Mouse (Mus musculus) thymus, postnatal 14 days (tissue): ENCODE data around the gene Arid3a.

Source experiments
- DNase-seq: peaks from one replicate; pipeline ENCODE4 v3.0.0; 2021

The Arid3a gene

DNA sequence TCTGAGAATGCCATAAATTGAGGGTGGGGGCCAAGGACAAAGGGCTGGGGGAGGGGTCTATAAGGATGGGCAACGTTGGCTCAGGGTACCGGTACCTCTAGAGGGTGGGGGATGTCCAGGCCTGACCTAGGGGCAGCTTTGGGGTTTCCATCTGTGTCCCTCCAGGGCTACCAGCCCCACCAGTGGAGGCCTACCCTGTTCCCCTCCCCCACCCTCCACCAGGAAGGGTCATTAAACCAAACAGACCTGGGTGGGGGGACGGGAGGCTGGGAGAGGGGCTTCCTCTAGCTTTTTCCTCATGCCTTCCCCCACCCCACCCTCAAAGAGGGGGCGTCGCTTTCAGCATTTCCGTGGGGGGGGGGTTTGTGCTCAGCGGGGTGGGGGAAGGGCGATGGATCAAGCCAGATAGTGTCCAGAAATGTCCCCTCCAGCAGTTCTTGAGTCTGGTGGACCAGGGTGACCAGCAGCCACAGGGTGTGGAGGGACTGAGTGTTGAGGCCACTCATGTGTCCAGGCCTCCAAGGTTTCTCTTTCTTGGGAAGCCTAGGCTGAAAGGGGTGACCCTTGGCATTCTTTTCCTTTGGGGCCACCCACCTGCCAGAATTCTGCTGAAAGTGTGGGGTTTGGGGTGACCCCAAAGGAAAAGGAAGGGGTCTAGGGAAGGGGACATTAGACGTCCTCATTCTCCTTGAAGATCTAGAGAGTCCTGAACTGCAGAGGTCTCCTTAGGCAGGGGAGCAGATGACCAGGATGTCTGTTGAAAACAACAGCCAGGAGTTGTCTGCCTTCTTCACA, 2.3 kb downstream of the Arid3a start:
- DNase-seq, result no peak

DNA sequence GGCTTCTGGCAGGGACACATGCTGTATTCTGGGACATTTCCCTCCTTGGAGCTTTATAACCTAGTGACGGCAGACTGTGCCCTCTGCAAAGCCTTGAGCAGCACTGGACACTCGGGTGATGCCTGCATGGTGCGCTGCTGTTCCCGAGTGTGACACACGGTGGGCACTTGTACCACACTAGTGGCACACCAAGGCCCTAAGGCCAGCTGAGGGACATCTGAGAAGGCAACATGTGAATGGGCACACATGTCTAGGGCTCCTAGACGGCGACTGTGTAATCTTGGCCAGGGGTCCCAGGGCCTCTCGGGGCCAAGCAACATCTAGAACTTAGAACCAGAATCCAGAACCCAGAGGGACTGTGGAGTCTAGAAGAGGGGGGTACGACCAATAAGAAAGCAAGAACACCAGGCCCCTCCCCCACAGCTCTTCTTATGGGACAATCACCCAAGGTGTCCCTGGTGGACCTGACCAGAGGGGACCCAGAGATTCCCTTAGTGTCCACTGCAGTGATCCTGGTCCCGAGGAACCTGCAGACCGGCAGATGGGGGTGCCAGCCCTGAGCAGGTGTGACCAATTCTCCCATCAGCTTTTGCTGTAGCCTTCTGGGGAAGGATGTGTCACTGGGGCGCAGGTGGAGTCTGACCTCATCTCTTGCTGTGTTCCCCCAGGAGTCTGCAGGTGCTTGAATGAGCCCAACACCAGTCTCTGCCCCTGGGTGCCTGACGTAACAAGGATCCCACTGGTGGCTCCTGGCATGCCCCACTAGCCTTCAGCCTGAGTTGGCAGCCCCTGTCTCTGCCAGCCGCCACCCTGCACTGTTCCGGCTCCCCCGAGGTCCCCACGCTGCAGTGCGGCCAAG, 3.4 kb downstream of the Arid3a start:
- no peak for DNase-seq

DNA sequence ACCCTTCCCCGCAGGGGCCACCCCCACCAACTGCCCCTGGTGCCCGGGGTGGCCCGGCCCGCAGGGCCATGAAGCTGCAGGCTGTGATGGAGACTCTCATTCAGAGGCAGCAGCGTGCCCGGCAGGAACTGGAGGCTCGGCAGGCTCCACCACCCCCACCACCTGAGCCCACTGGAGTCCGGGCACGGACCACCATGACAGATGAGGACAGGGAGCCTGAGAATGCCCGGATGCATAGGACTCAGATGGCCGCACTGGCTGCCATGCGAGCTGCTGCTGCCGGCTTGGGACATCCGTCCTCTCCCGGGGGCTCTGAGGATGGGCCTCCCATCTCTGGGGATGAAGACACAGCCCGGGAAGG, 4.0 kb downstream of the Arid3a start:
- no peak for DNase-seq

DNA sequence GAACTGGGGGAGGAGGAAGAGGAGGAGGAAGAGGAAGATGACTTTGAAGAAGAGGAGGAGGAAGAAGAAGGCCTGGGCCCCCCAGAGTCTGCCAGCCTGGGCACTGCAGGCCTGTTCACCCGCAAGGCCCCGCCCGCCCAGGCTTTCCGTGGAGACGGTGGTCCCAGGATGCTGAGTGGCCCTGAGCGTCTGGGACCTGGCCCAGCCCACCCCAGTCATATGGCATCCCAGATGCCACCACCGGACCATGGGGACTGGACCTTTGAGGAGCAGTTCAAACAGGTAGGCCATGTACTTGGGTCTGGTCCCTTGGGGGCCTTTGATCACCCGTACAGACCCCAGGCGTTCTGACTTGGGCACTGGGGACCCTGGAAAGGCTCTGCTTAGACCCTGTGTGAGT, 5.0 kb downstream of the Arid3a start:
- DNase-seq, result no peak

DNA sequence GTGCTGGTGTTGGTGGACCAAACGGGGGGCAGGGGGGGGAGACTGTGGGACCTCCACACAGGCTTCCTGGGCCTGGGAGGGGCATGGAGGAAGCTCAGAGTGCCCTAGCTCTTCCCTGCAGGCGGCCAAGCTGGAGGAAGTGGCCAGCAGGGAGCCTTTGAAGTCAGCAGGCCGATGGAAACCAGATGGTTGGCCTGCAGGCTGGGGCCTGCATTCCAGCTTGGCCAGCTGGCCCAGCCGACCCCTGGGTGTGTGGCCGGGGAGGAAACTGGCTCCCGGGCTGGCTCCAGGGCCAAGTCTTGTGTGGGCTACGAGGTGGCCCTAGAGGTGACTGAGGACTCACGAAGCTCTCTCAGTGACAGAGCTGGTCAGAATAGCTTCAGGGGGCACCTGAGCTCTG, 5.9 kb downstream of the Arid3a start:
- DNase-seq, result no peak

DNA sequence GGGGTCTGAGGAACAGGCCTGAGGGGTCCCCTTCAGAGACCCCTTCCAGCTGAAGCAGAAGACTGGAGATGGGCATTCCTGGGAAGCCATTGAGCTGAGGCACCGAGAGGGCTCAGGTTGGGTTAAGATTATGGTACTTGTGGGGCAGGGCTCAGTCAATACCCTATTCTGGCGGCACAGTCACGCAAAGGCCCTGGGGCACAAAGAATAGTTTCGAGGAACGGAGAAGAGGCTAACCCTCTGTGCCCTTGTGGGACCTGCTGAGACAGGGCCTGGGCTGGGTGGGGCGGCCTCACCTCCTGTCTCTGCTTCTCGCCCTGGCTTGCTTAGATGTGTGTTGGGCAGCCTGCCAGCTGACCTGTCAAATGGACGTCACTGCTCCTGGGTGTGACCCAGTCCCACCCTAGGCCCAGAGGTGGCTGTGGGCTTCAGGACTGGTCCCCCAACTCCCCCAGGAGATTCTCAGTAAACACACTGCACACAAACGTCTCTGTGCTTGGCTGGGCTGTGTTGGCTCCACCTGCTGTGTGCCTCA, 6.4 kb downstream of the Arid3a start:
- no peak for DNase-seq

DNA sequence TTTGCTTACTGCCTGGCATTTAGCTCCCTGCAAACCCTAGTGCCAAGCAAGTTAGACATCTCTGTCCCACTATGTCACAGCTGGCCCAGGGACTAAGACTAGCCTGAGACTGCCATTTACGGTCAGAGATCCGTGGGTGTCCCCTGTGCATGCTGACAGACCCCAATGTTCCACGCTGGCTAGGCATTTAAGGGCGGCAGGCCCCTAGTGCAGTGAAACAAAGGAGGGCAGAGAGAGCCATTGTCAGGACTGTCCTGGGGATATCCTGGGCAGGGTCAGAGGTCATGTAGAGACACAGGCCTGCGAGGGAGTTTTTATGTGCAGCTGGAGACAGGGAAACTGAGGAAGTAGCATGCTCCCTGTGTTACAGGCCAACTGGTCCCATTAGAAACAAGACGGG, 7.0 kb downstream of the Arid3a start:
- DNase-seq, result no peak

DNA sequence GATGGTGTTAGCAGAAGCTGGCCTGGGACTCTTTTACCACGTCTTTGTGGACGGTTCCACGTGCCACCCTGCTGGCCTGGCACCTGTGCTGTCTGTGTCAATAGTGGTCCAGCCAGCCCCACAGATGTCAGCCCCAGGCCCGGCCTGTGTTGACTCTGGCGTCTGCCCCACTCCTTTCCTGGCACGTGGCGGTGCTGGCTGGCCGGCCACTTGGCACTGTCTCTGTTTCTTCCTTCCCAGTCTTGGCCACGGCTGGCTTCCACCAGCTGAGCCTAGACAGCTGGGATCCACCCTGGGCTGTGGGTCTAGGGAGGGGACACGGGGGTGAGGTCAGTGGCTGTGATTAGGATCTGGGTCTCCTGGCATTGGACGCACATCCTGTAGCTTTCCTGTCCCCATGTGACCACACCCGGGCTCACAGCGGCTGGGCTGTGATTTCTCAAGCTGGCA, 7.5 kb downstream of the Arid3a start:
- no peak for DNase-seq

DNA sequence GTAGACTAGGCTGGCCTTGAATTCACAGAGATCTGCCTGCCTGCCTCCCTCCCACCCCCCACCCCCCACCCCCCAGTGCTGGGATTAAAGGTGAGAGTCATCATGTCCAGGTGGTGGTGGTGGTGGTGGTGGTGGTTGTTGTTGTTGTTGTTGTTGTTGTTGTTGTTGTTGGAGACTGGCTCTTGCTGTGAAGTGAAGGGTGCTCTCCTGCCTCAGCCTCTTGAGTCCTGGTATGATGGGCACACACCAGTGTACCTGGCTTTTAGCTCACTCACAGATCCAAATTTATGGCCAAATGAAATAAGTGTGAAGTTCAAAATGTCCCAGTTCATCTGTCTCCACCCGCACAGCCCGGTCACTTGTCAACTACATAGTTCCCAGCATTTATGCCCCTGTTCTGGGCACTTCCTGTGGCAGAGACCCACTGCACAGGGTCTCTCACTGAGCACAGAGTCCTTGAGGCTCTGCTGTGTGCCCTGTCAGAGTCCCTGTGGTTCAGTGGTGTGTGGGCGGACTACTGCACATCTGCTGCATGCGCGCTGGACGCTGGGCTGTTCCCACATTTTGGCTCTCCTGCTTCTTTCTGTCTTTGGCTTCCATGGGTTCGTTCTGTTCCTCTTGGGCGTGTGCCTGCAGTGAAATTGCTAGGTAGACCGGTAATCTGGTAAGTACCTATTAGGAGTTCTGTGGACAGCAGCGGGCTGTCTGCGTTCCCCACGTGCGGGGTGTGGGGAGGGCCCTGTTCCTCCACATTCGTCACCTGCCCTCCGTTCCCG, 8.1 kb downstream of the Arid3a start:
- no peak for DNase-seq

DNA sequence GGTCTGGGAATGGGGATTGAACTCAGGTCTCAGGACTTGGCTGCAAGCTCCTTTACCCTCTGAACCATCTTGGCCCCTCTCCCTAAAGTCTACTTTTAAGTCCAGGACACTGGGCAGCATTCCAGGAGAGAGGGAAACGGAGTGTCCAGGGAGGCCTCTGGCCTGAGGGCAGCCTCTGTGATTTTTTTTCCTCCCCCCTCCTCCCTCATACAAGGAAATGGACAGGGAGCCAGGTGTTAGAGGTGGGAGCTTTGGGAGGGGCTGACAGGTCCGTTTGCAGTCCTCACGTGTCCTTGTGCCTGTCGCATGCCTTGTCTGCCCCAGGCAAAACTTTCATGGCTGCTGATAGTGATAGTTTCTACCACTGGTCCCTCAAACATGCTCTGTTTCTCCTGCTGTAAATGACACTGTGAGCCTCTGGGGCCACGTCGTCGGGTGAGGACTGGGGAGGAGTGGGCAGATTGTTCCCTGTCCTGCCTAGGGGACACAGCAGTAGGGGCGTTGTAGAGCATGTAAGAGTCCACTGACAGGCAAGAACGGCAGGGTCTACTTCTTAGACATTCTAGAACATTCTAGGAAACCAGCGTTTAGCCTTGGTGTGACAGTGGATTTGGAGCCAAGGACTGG, 9.6 kb downstream of the Arid3a start:
- DNase-seq, result no peak

DNA sequence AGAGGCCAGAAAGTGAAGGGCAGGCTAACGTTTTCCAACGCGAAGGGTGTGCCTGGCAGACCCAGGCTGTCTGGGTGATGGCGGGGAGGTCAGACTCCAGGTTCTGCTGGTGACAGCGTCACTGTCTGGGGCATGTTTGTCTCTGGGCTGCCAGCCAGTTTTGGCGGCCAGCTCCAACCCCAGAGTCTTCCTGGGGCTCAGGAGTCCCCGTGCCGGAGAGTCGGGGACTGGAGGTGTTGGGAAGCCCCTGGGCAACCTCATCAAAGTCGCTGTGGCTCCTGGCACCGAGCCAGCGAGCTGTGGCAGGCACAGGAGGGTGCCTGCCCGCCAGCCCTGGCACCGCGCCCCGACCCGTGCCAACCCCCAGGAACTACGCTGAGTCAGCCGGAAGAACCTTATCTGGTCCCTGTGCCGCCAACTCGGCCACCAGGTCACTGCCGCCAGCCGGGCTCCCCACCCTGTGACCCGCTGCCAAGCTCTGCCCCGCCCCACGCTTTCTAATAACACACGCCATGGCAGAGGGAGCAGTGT, 10.1 kb downstream of the Arid3a start:
- peak; percentile 64 for DNase-seq

DNA sequence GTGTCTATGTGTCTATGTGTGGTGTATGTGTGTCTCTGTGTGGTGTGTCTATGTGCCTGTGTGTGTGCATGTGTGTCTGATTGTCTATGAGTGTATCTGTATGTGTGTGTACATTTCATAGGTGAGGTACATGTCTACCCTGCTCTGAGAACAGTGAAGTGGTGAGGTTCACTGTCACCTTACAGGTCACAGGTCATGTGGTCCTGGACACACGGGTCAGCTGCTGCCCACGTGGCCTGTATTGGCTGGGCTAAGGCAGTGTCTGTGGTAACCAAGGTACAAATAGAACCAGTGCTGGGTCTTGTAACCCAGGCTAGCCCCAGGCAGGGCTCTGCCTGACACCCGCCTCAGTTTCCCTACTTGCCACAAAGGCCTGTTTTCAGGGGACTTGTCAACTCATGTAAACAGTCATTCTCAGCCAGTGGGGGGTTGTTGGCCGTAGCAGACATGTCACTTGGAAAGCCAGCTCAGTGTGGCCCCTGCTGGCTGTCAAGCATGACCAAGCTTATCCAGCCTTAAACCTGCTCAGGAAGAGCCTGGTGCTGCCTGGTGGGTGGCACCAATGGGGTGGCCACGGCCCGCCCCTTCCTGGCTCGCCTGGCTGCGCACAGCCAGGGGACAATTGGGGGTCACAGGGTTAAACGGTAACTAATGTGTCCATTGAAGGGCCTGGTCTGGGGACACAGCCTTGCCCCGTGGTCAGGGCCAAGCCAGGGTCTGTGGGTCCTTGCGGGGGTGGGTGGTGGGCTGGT, 11.1 kb downstream of the Arid3a start:
- DNase-seq, result no peak

DNA sequence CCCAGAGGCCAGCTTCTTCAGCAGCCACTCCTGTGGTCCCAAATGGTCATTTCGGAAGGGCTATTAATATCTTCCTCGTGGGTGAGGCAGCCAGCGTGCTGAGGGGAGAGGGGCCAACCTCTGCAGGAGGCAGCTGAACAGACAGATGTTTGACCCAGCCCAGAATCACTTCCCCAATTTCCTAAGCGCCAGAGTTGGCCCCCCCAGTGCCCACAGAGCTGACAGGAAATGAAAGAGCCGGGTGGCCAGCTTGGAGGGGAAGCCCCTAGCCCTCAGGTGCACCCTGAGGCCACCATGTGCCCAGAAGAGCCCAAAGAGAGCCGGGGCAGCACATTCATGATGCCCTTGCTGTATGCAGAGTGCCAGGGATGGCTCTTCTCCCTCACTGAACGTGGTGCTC, 13.9 kb downstream of the Arid3a start:
- DNase-seq, result no peak

DNA sequence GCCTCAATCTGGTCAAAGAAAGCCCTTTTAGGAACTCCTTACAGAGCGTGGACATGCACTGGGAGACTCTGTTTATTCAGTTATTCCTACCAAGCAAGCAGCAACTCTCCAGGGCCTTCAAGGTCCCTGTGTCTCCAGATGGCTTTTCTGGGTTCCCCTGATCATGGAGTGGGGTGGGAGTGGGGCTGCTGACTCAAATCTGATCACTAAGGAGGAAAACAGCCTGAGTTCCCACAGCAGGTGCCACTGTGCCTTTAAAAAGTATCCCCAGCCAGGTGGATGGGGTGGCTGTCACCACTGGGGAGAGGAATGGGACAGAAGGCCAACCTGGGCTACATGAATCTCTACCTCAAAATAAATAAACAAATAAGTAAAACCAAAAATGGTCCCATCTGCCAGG, 16.1 kb downstream of the Arid3a start:
- DNase-seq, result no peak

DNA sequence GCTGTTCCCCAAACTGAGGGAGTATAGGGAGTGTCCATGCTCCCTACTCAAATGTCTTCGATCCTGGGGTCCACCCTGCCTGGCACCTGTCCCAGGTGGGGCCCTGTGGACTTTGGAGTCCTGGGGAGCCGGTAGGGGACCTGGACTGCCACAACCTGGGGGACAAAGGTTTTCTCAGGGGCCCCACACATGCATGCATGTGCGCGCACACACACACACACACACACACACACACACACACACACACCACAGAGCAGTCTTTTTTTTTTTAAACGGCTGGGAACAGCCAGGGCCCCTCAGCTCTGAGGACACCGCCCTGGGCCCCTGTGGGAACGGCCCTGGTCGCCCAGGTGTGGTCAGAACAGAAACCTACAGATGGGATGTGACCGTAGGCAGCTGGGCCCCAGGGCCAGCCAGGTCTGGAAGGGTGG, 16.6 kb downstream of the Arid3a start:
- DNase-seq, result no peak

DNA sequence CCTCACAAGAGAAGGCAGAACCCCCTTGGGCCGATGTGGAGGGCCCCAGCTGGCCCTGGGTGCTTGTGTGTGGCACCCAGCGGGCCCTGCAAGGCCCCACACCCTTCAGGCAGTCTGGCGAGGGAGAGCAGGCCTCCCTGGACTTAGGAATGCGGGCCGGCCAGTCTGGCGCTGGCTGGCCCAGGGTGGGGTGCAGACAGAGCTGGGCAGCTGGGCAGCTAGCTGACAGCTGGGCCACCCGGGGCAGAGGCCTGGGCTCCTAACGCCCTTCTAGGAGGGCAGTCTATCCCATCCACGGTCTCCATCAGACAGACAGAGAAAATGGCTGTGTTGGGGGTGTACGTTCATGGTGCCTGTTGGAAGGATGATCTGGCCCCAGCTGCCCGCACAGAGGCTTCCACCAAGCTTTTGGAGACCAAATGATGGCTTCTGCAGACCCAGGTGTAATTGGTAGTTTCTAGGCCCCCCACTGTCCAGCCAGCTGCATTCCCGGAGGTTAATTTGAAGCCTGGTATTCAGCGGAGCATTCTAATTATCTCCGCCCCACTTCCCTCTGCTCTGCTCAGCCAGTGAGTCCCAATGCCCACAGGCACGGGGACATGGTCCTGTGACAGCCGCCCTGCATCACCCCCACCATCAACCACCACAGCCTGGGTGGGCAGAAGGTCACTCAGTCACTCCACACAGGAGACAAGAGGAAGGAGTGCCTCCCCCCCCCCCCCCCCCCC, 18.8 kb downstream of the Arid3a start:
- DNase-seq, result no peak

DNA sequence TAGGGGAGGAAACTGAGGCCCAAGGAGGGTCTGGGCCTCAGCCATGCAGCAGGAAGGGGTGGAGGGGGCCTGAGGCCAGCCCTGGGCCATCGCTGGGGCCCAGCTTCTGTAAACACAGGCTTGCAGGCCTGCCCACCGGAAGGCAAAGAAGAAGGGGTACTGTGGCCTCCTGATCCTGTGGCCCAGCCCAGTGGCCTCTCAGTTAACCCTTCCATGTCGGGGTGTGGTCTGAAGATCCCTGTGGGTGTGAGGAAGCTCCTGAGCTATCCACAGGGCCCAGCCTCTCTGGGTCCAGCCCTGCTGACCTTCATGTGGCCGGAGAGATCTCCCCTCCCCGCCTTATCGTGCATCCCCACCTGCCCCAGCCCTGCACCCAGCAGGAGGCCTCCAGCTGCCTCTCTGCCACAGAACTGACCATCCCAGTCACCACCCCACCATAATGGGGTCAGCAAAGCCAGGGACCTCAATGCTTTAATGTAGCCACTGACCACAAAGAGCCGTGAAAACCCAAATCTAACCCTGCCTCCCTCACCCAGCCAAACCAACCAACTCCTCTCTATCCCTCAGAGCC, 20.0 kb downstream of the Arid3a start:
- no peak for DNase-seq

DNA sequence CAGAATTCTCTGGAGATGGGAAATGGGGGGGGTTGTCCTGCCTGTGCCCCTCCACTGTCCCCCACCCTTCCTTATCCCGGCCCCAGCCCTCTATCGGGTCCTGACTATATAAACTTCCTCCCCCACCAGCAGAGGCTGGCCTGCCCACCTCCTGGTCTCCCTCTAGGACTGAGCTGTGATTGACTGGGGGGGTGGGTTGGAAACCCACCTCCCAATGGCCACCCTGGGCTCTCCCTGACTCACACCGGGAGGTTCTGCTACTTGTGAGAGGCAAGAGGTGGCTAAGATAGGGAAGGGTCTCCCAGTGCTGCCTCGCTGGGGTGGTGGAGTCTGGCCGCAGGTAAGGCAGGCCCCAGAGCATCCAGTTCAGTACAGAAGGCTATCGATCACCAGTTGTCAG, 20.7 kb downstream of the Arid3a start:
- no peak for DNase-seq

DNA sequence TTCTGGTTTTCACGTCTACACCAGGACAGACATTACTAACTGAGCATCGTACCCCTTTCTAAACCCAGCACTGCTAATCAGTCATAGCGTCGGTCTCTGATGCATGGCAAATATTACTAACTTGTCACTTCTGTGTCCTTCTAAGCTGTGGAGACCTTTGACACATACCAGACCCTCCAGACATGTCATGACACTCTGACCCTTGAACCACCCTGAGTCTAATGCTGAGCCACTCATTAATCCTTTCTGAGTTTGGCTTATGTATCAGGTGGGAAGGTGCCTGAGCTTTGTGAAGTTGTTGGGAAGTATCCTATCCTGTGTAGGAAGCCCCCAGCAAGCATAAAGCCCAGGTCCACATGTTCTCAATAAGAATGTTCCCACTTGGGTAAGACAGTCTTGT, 23.0 kb downstream of the Arid3a start:
- no peak for DNase-seq

DNA sequence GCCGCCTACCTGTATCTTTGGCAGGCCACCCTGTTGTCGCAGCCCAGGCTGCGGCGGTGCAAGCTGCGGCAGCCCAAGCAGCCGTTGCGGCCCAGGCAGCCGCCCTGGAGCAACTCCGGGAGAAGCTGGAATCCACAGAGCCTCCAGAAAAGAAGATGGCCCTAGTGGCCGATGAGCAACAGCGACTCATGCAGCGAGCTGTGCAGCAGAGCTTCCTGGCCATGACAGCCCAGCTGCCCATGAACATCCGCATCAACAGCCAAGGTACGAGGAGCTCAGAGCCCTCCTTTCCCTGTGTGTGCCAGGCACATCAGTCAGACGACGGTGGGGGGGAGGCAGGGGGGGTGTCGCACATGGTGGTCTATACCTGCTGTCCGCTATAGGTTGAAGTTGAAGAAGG, 23.8 kb downstream of the Arid3a start:
- no peak for DNase-seq

DNA sequence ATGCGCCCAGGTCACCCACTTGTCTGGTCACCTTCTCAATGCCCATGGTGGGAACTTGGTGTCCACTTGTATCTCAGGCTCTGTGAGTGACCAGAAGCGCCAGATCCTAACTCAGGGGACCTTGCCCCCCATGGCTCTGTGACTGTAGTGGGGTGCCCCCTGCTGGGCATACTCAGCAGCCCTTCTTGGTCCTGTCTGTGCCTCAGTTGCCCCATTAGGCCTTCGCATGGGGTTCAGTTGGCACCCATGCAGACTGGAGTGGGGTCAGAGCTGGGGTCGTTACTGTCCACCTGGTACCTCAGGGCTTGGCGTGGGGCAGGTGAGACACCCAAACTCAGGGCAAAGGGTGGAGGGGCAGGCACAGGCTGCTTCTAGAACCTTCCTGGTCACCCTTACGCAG, 27.1 kb downstream of the Arid3a start:
- DNase-seq, result peak; percentile 66
